Mouse (Mus musculus) kidney, adult 2 months (tissue): Measurements from ENCODE around the gene Ppp1r12b. TPM values are rescaled to one million over a fixed set of nuclear protein-coding genes. Genes with fewer than 3 reads are reported as not detected.

Experiments used
- DNase-seq: peaks from one replicate; pipeline ENCODE4 v3.0.0; 2021
- H3K27ac ChIP-seq: fragments of 200-500 bp; 2 replicates; pipeline ENCODE4 v1.5.1; 2012; ENCODE audit warnings: low read depth, low read length, control low read depth, inconsistent platforms; ENCODE audit not compliant: insufficient read depth
- H3K27me3 ChIP-seq: fragments of 200-500 bp; replicated peaks from 2 replicates; pipeline ENCODE4 v1.6.1; 2012; ENCODE audit warnings: mild to moderate bottlenecking, moderate library complexity, low read length, inconsistent platforms; ENCODE audit not compliant: control insufficient read depth, insufficient read depth
- H3K36me3 ChIP-seq: fragments of 200-500 bp; 2 replicates; pipeline ENCODE4 v1.6.1; 2012; ENCODE audit warnings: mild to moderate bottlenecking, moderate library complexity, low read length, inconsistent platforms; ENCODE audit not compliant: control insufficient read depth, insufficient read depth
- H3K4me1 ChIP-seq: fragments of 200-500 bp; 2 replicates; pipeline ENCODE4 v1.6.1; 2011; ENCODE audit warnings: low read length; ENCODE audit not compliant: control insufficient read depth, insufficient read depth
- H3K4me3 ChIP-seq: fragments of 200-500 bp; 2 replicates; pipeline ENCODE4 v1.5.1; 2011; ENCODE audit warnings: mild to moderate bottlenecking, low read depth, low read length, control low read depth; ENCODE audit not compliant: insufficient read depth
- CTCF ChIP-seq: fragments of 200-500 bp; conservative IDR thresholded peaks from 2 replicates; pipeline ENCODE4 v1.5.1; 2011; ENCODE audit warnings: low read depth, mild to moderate bottlenecking, control low read depth, low read length, moderate library complexity, mixed read lengths; ENCODE audit not compliant: insufficient read depth, insufficient read length
- POLR2A ChIP-seq: fragments of 200-500 bp; IDR thresholded peaks from one replicate; pipeline ENCODE4 v1.6.1; 2011; ENCODE audit warnings: low read depth, low read length, control low read depth
- WGBS: fragments of 180-500 bp; shearing (Covaris S2); methylation state at CpG from one replicate; pipeline ENCODE4 v1.1.7; 2018; 5-methylcytosine and 5-hydroxymethylcytosine counted together
- polyA plus RNA-seq: library from polyadenylated mRNA; depleted of rRNA; stranded (reverse); fragments of >200 nt; gene quantifications from 2 replicates; pipeline ENCODE4 v1.2.3, GENCODE M21; 2012

Gene Ppp1r12b
- polyA plus RNA-seq, 1 experiment = 5.6 TPM

DNA sequence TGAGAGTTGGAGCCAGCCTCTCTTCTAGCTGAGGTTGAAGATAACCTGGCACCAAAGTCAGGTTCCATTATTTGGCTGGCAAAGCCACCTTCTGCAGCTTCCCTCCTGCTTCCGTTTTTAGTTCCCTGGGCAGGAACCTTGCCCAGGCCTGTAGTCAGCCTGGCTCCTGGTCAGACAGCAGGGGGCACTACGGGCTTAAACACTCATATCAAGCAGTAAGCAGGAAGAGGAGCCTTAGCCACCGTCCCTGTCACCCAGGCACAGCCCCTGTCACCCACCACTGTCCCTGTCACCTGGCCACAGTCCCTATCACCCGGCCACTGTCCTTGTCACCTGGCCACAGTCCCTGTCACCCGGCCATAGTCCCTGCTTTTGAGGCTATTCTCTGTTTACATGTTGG lies 230.5 kb downstream of the Ppp1r12b start:
- Histone ChIP-seq H3K27me3 (no peaks in the 10 kb centered on the region), H3K27ac (no peak overlapping the region), H3K36me3 (no peaks in the 10 kb centered on the region), H3K4me3 (no peak overlapping the region), H3K4me1 (no peaks in the 10 kb centered on the region)
- DNase-seq = peak; percentile 36
- TF ChIP-seq CTCF (peak; percentile 66), POLR2A (no peak)
- WGBS = 59% methylated on average over 5 of the region's 5 CpGs

DNA sequence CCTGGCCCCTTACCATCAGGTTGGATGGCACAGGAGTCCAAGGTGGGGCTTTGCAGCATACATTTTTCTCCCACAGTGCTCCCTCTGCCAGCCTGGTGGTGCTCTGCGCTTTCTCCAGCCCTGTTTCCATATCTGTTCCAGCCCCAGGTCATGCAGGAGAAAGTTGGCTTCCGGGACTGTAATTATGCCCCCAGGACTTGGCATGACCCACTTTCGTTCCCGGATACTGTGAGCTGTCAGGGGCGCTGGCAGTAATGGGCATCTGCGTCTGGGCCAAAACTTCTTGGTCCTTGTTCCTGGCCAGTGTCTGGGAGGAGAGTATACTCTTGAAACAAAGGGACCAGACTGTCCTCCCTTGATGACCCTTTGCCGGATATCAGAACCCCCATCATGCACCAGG lies 232.9 kb downstream of the Ppp1r12b start:
- 80% methylated on average over 7 of the region's 7 CpGs for WGBS
- no peak for DNase-seq
- Histone ChIP-seq H3K4me3 (no peak overlapping the region), H3K36me3 (no peaks in the 10 kb centered on the region), H3K4me1 (no peaks in the 10 kb centered on the region), H3K27ac (no peak overlapping the region), H3K27me3 (no peaks in the 10 kb centered on the region)
- TF ChIP-seq POLR2A (no peak), CTCF (no peak)

DNA sequence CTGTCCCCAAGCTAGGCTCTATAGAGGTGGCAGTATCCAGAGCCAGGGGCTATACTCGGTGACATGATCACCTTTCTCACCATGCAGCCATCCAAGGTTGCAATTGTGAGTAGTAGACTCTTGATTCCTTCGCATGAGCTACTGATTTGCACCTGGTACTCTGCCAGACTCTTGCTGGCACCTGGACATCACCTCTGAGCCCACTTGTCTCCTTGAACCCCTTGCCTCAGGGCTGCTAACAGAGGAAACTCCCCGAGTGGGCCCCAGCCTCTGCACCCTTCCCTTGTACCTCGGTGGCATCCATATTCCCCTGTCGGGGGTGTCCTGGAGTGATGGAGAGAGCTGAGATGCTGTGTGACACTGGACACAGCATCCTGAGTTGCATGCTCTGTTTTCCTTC lies 234.3 kb downstream of the Ppp1r12b start:
- Histone ChIP-seq H3K4me3 (no peak overlapping the region), H3K4me1 (no peaks in the 10 kb centered on the region), H3K36me3 (no peaks in the 10 kb centered on the region), H3K27ac (no peak overlapping the region), H3K27me3 (no peaks in the 10 kb centered on the region)
- TF ChIP-seq POLR2A (no peak), CTCF (no peak)
- 83% methylated on average over 5 of the region's 5 CpGs for WGBS
- DNase-seq = no peak

DNA sequence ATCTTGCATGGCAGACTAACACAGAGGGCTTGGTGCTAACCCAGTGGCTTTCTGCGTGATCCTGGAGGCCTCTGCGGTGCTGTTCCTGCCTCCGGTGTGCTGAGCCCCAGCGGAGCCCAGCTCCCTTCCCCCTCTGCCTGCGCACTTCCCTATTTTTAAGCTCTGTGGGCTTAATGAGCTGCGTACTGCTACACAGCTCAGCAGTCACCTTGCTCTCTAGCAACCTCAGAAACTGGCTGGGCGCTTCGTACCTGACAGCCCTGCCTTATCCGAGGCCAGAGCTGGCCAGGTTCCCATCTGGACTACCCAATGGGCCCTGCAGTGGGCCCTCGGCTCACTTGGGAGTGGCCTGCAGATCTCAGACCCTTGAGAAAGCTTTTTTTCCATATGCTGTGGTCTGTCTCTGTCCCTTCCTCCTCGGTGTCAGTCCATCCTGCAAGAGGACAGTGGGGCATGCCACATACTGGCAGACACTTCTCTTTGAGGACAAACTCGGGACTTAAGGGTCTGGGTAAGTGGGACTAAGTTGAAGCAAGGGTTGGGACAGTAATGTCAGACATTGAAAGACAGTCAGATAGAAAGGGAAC lies 235.9 kb downstream of the Ppp1r12b start:
- no peak overlapping the region for H3K4me3 ChIP-seq
- no peaks in the 10 kb centered on the region for H3K4me1 ChIP-seq
- H3K27ac ChIP-seq = no peak overlapping the region
- H3K36me3 ChIP-seq = no peaks in the 10 kb centered on the region
- 54% methylated on average over 12 of the region's 12 CpGs for WGBS
- H3K27me3 ChIP-seq = no peaks in the 10 kb centered on the region
- DNase-seq = peak; percentile 13
- TF ChIP-seq POLR2A (no peak), CTCF (no peak)

DNA sequence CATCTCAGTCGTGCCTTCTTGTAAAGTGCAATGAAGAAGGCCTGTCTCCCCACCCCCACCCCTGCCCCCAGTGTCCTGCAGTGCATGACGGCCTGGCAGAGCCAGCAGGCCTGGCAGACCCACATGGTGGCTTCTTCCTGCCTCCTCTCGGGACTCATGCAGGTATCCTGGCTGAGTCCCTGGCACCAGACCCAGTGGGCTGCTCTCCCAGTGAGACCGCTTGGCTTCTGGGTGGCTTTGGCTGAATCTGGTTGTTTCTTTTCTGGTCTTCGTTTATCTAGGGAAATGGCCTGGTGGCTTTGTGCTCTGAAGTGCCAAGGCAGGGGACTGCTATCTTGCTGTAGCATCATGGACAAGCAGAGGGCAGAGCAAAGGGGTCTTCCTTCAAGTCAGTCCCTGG lies 240.7 kb downstream of the Ppp1r12b start:
- no peak for TF ChIP-seq CTCF
- TF ChIP-seq POLR2A = no peak
- 49% methylated on average over 5 of the region's 5 CpGs for WGBS
- no peak for DNase-seq
- no peak overlapping the region for H3K4me3 ChIP-seq
- H3K27ac ChIP-seq = no peak overlapping the region
- H3K27me3 ChIP-seq = no peaks in the 10 kb centered on the region
- no peaks in the 10 kb centered on the region for H3K4me1 ChIP-seq
- no peaks in the 10 kb centered on the region for H3K36me3 ChIP-seq

DNA sequence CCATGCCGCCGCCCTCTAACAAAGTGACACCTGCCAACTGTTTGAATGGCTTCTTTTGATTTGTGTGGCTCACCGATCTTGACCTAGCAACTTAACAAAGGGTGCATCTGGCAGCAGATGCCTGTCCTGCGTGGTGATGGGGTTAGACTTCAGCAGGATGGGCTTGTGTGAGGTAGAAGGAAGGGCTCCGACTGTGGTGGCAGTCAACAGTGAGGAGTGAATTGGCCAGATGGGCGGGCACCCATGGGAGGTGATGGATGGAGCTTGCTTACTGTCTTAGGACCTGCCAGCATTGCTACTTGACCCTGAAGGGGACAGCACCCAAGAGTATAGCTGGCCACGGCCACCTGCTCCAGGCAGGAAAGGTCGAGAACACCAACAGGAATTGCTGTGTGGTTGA lies 241.6 kb downstream of the Ppp1r12b start:
- WGBS = 84% methylated on average over 8 of the region's 8 CpGs
- TF ChIP-seq POLR2A (no peak), CTCF (no peak)
- Histone ChIP-seq H3K27ac (no peak overlapping the region), H3K36me3 (no peaks in the 10 kb centered on the region), H3K4me1 (no peaks in the 10 kb centered on the region), H3K4me3 (no peak overlapping the region), H3K27me3 (0 out of 2 replicates have a peak, but pooled peaks cover 2% of the 10 kb centered on the region)
- DNase-seq = no peak

DNA sequence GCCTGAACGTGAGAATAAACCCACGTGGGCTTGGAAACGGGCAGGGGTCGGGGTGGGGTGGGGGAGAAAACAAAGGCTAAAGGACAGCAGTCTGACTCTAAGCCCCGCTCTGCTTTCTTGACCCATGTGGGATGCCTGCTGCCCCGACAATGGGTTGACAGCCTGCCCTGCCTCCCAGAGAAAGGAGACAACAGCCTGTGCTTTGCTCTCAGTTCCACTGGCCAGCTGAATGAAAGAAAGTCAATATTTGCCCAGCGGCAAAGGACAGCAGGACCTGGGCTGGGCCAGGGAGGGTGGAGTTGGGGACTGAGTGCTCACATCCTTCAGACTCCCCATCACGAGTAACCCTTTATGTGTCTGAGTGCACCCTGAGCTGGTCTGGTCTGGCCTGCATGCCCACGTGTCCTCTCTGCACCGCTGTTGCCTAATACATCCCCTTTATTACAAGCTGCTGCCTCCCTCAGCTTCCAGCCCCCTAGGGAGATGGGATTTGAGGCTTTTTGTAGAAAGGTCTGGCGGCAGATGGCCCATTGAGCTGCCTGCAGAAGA lies 242.2 kb downstream of the Ppp1r12b start:
- no peak for DNase-seq
- no peak overlapping the region for H3K4me3 ChIP-seq
- TF ChIP-seq CTCF = no peak
- no peak for TF ChIP-seq POLR2A
- no peaks in the 10 kb centered on the region for H3K36me3 ChIP-seq
- 0 out of 2 replicates have a peak, but pooled peaks cover 2% of the 10 kb centered on the region for H3K27me3 ChIP-seq
- no peak overlapping the region for H3K27ac ChIP-seq
- WGBS = 59% methylated on average over 11 of the region's 11 CpGs
- no peaks in the 10 kb centered on the region for H3K4me1 ChIP-seq

DNA sequence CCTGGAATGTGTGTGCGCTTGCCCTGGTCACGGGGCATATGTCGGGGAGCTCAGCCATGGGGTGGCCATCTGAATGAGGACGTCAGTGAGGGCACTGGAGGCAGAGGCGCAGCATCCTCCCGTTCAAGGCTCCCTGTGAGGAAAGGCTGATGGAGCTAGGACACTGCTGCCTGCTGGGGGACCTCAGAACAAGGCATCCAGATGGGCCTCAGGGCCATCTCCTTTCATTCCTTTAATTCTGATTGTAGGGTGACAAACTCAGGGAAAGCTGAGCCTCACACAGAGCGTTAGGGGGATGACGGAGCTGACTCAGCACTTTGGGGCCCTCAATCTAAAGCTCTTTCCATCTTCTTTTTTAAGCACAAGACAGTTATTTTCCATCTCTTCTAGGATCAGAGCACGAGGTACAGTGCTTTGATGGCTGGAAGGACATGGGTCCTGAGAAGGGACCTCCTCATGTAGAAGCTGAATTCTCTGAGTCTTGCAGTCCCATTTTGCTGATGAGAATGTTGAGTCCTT lies 242.9 kb downstream of the Ppp1r12b start:
- 84% methylated on average over 9 of the region's 9 CpGs for WGBS
- no peak for DNase-seq
- Histone ChIP-seq H3K4me1 (no peaks in the 10 kb centered on the region), H3K27ac (no peak overlapping the region), H3K36me3 (no peaks in the 10 kb centered on the region), H3K27me3 (0 out of 2 replicates have a peak, but pooled peaks cover 2% of the 10 kb centered on the region), H3K4me3 (no peak overlapping the region)
- TF ChIP-seq POLR2A = no peak
- no peak for TF ChIP-seq CTCF
